Mouse (Mus musculus) ES-E14 (cell line): ENCODE measurements around the gene Rpl23a. TPM values are rescaled to one million over a fixed set of nuclear protein-coding genes. Genes with fewer than 3 reads are reported as not detected.

Experiments
- DNase-seq: peaks from one replicate; pipeline ENCODE4 v3.0.0-alpha.2; 2013; ENCODE audit warnings: low read depth, low spot score
- H3K27ac ChIP-seq: 2 replicates; pipeline ENCODE4 v1.5.1; 2012; ENCODE audit warnings: low read depth, mild to moderate bottlenecking, low read length, moderate library complexity, mixed read lengths; ENCODE audit not compliant: poor library complexity, insufficient read depth, severe bottlenecking
- H3K36me3 ChIP-seq: 2 replicates; pipeline ENCODE4 v1.6.1; 2012; ENCODE audit warnings: mild to moderate bottlenecking, low read length, moderate library complexity, mixed read lengths; ENCODE audit not compliant: control insufficient read depth, poor library complexity, insufficient read depth, severe bottlenecking
- H3K4me1 ChIP-seq, 2 experiments: fragments of 150-350 bp in 1 of 2; sonication (generic) in 1 of 2; 2 replicates each; pipeline ENCODE4 v1.6.1; 2012; ENCODE audit warnings: low read length in 2 of 2, mild to moderate bottlenecking in 1 of 2, mixed read lengths in 1 of 2; ENCODE audit not compliant: control insufficient read depth in 2 of 2, insufficient read depth in 2 of 2, poor library complexity in 1 of 2
- H3K4me3 ChIP-seq, 2 experiments: fragments of 150-350 bp in 1 of 2; sonication (generic) in 1 of 2; 2 replicates each; pipeline ENCODE4 v1.5.1; 2012; ENCODE audit warnings: low read length in 2 of 2, low read depth in 1 of 2, mild to moderate bottlenecking in 1 of 2, mixed read lengths in 1 of 2; ENCODE audit not compliant: insufficient read depth in 1 of 2, poor library complexity in 1 of 2, severe bottlenecking in 1 of 2
- H3K9ac ChIP-seq: 2 replicates; pipeline ENCODE4 v1.6.1; 2012; ENCODE audit warnings: low read depth, mild to moderate bottlenecking, low read length, mixed read lengths; ENCODE audit not compliant: poor library complexity, insufficient read depth, severe bottlenecking
- H3K9me3 ChIP-seq: fragments of 150-350 bp; sonication (generic); 2 replicates; pipeline ENCODE4 v1.6.1; 2012; ENCODE audit warnings: low read depth, mild to moderate bottlenecking, low read length; ENCODE audit not compliant: control insufficient read depth, insufficient read depth
- CHD2 ChIP-seq: IDR thresholded peaks from 2 replicates; pipeline ENCODE4 v1.6.1; 2014; ENCODE audit warnings: mild to moderate bottlenecking, low read depth, low read length, inconsistent platforms
- HCFC1 ChIP-seq: IDR thresholded peaks from 2 replicates; pipeline ENCODE4 v1.6.1; 2012; ENCODE audit warnings: low read length, inconsistent platforms, borderline replicate concordance; ENCODE audit not compliant: insufficient read depth
- MAFK ChIP-seq: IDR thresholded peaks from 2 replicates; pipeline ENCODE4 v1.6.1; 2014; ENCODE audit warnings: mild to moderate bottlenecking, low read depth, low read length, inconsistent platforms; ENCODE audit not compliant: insufficient read depth
- ZC3H11A ChIP-seq: IDR thresholded peaks from 2 replicates; pipeline ENCODE4 v1.6.1; 2012; ENCODE audit warnings: low read depth, mild to moderate bottlenecking, inconsistent platforms, low read length, borderline replicate concordance
- ZNF384 ChIP-seq: IDR thresholded peaks from 2 replicates; pipeline ENCODE4 v1.6.1; 2012; ENCODE audit warnings: low read depth, low read length, inconsistent platforms
- in situ Hi-C, 2 experiments: fragments of 600-800 bp; cut with MboI; formaldehyde crosslinking; loops; one replicate each; pipeline ENCODE4 v1.15.1; 2025; ENCODE audit warnings: low sequenced_read_pairs in 2 of 2, inconsistent platforms in 1 of 2; ENCODE audit not compliant: unreplicated experiment in 2 of 2
- total RNA-seq: library from RNA; depleted of rRNA; stranded (reverse); fragments of 300-350 nt; gene quantifications from 2 replicates; pipeline ENCODE4 v1.2.3, GENCODE M21; 2012

Rpl23a gene
- total RNA-seq, 1 experiment = 2,664 TPM

- Histone ChIP-seq H3K9me3 (no peaks in the 10 kb centered on the region), H3K27ac (no peak overlapping the region), H3K9ac (no peak overlapping the region), H3K4me1 (no peaks in the 10 kb centered on the region; a peak in 1 of 4 replicates), H3K36me3 (peaks cover 73% of the 10 kb centered on the region), H3K4me3 (no peak overlapping the region)
- DNase-seq = no peak
- in situ Hi-C loops = no loop called here
- TF ChIP-seq HCFC1 = no peak
- no peak for TF ChIP-seq CHD2
- no peak for TF ChIP-seq ZNF384
- TF ChIP-seq MAFK = no peak
- TF ChIP-seq ZC3H11A = no peak
Observed at GRCm38 (mm10) chr11:78207190-78207589, 23.8 kb upstream of the Rpl23a start.

GRCm38 (mm10) chr11:78205361-78206206, 22.2 kb upstream of the Rpl23a start:
- H3K9me3 ChIP-seq = no peaks in the 10 kb centered on the region
- H3K27ac ChIP-seq = no peak overlapping the region
- in situ Hi-C loops = no loop called here
- no peak for DNase-seq
- H3K4me1 ChIP-seq = no peaks in the 10 kb centered on the region; a peak in 1 of 4 replicates
- no peak overlapping the region for H3K9ac ChIP-seq
- no peak overlapping the region for H3K4me3 ChIP-seq
- H3K36me3 ChIP-seq = peaks cover 60% of the 10 kb centered on the region
- TF ChIP-seq MAFK = no peak
- TF ChIP-seq ZNF384 = no peak
- no peak for TF ChIP-seq HCFC1
- no peak for TF ChIP-seq ZC3H11A
- no peak for TF ChIP-seq CHD2

GRCm38 (mm10) chr11:78204287-78204686, 20.9 kb upstream of the Rpl23a start:
- Histone ChIP-seq H3K36me3 (peaks cover 48% of the 10 kb centered on the region), H3K9me3 (no peaks in the 10 kb centered on the region), H3K4me1 (no peaks in the 10 kb centered on the region; a peak in 1 of 4 replicates), H3K9ac (no peak overlapping the region), H3K27ac (no peak overlapping the region), H3K4me3 (no peak overlapping the region)
- in situ Hi-C loops = no loop called here
- DNase-seq = no peak
- TF ChIP-seq CHD2 = no peak
- TF ChIP-seq MAFK = no peak
- TF ChIP-seq ZC3H11A = no peak
- TF ChIP-seq HCFC1 = no peak

GRCm38 (mm10) chr11:78202372-78202771, 19.0 kb upstream of the Rpl23a start:
- no peak overlapping the region for H3K27ac ChIP-seq
- H3K9me3 ChIP-seq = no peaks in the 10 kb centered on the region
- DNase-seq = no peak
- peaks cover 29% of the 10 kb centered on the region for H3K36me3 ChIP-seq
- no peak overlapping the region for H3K4me3 ChIP-seq
- TF ChIP-seq ZNF384 = no peak
- no peak for TF ChIP-seq MAFK
- no peak for TF ChIP-seq ZC3H11A
- TF ChIP-seq HCFC1 = no peak
- no peaks in the 10 kb centered on the region; a peak in 1 of 4 replicates for H3K4me1 ChIP-seq
- H3K9ac ChIP-seq = no peak overlapping the region
- in situ Hi-C loops = no loop called here
